Mouse (Mus musculus): ENCODE results near the gene Pla2g5.
"Not testable (repeated sequence)": the region's sequence is repeated elsewhere in the genome, so short reads cannot be mapped to it uniquely, and the experiment has no call there.

Gene Pla2g5

DNA sequence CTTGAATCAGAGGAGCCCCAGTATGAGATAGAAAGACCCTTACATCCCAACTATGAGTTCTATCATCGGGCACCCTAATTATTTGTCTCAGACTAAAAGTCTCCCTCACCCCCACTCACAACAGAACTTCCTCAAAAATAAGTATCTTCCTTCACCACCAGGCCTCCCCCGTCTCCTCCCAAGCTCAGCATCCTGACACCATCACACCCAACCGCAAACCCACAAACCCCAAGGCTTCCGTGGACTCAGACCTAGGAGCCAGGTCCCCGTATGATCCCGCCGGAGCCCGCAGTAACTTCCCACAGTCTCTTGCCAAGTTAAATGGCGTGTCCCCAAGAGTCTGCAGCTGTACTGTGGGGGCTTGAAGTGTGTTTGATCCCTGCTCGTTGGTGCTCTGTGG lies 5.7 kb downstream of the Pla2g5 start:
- no peak for DNase-seq (ENCODE audit: low spot score)

DNA sequence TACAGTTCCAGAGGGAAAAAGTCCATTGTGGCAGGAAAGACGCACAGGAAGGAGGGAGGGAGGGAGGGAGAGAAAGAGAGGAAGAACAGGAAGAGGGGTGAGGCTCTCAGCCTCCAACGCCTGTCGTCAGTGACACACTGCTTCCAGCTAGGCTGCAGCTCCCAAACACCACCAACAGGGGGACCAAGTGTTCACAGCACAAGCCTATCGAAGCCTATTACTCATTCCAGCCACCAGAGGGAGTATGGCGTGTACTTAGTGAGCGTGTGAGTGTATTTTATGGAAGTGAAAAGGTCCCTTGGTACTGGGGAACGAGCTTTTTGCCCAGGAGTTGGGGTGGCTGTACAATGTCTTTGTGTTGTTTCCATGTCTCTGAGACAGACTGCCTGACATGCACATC lies 6.8 kb downstream of the Pla2g5 start:
- peak; percentile 13 for DNase-seq (ENCODE audit: low spot score)

DNA sequence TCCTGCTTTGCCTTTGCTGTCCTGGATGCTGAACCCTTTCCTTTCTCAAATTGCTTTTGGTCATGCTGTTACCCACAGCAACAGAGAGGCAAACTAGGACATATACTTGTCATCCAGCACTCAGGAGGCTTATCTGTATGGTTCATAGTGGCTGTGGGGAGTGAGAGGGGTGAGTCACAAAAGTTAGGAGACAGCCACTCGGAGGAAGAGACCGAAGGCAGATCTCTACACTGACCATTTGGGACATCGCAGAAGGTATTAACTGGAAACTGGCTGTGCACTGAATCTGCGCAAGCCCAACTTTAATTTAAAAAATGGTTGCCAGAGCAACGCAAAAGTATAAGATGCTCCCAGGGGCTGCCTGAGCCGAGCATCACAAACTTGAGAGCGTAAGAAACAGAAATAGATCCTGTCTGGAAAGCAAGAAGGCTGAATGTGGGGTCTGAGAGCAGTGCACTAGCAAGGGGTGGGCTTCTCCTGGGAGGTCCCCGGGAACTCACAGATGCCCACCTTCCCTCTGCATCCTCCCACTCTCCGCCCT lies 8.1 kb downstream of the Pla2g5 start:
- DNase-seq (ENCODE audit: low spot score), result no peak

DNA sequence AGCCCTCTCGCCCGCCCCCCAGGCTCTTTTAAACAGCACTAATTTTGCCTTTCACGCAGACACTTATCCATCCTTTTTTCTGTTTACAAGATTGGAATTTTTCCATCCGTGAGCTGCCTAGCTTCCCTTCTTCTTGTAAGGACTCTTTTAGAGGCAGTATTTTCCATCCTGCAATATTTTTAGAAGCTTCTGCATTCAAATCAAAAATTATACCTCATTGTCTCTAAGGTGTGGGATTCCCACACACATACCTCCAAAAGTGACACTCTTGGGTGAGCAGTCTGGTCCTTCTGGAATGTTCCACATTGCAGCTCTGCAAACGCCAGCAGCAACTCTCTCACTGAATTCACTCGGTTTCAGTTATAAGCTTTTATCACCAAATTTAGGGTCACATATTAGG lies 10.3 kb downstream of the Pla2g5 start:
- no peak for DNase-seq (ENCODE audit: low spot score)

DNA sequence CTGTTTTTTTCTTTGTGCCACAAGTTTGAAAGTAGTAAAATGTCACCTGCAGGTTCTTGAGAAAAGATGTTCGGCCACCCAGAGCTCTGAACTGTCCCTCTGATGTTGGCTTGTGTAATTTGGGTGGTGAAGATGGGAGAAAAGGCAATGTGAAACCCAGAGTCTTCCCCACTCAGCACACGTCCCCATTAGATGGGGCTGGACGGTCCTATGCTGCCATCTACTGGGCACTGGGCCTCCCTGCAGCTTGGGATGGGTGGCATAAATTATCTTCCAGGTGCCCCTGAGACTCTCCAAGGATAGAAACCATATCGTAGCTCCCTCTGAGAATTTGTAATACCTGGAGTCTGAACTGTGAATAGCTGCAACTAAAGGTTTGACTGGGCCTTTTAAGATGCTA lies 11.8 kb downstream of the Pla2g5 start:
- peak; percentile 17 for DNase-seq (ENCODE audit: low spot score)

DNA sequence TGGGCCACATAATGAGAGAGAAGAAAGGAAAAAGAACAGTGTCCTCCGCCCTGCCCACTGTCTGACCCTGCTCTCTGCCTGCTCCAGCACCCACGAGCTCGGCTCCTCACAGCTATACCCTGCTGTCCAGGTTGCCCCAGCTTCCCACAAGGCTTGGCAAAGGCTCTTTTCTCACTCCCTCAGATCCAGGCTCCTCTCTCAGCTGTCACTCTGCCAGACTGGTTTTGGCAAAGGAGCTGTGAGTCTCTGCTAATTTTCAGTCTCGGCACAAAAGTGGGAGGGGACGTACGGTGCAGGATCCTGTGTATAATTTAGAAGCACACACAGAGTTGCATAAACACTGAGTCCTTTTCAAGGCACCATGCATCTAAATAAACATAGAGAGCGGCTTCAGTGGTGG lies 21.9 kb downstream of the Pla2g5 start:
- DNase-seq (ENCODE audit: low spot score), result no peak

DNA sequence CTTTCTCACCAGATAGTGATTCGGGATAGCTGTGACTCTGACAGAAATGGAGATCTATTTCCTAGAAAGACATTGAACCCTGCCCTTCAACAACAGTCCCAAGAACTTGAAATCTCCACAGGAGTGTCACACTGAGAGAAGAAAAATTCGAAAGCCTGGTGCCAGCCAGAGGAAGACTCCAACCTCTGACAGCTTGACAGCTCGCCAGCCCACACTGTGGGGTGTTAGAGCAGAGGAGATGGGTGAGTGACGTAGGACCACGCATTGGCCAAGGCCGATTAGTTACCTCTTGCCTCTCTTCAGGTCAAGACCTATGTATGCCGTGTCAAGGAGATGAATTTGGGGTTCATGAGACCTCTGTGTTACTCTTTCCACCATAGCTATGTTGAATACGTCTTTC lies 22.6 kb downstream of the Pla2g5 start:
- DNase-seq (ENCODE audit: low spot score), result no peak

DNA sequence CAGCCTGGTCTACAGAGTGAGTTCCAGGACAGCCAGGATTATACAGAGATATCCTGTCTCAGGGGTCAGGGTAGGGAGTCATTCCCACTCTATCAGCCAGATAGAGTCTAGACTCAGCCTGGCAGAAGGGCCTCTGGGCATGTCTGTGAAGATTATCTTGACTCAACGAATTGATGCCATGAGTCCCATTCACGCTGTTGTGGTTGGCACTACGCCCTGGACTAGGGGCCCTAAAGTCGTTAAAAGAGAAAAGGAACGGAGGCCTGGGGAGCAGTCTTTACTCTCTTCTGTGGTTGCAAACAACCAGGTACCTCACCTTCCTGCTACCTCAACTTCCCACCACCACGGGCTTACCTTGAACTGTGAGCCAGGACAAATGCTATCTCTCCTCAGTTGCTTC lies 23.5 kb downstream of the Pla2g5 start:
- DNase-seq (ENCODE audit: low spot score), result no peak

DNA sequence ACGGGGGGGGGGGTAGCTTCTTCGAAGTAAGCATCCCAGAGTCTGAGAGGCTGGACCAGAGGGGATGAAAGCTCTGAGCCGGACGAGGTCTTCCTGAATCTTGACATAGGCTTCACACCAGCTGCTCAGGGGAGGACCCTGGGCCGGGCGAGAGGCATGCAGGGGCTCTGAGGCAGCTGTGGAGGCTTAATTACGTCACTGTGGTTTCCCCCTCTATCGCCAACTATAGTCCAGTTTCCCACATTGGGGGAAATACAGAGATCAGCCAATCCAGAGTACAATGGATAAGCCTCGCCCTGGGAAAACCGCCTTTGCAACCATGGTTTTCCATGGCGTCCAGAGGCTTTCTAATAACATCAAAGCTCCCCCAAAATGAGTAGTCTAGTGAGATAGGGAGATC lies 36.1 kb downstream of the Pla2g5 start:
- no peak for DNase-seq (ENCODE audit: low spot score)

DNA sequence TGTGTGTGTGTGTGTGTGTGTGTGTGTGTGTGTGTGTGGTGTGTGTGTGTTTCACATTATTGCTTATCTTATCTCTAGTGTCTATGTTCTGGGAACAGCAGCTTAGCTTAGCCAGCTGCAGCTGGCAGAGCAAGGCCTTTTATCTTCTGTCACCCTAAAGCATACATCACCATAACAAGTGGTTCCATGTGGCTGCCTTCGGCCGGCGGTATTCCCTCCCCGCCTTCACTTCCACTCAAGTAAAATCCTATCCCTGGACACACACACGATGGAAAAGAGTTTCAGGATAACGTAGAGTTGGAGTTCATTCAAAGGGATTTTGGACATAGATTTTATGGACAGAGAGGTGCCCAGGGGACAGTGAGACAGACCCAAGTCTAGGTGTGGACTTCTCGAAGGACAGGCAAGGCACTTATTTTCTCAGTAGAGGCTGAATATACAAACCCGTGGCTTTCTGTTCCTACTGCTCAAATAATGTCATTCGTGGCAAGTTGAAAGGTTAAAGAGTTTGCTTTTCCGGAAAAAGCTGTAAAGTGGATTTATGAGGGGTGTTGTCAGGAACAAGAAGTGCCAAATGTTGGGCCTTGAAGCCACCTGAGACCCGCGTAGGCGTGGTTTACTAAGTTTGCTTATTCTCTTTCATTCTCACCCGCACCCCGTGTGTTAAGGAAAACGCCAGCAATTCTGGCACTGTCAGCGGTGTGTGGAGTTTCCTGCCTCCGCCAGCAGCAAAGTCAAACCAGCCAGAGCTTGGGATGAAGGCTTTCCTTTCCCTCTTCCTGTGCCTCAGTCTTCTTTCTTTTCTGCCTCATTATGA lies 37.3 kb downstream of the Pla2g5 start:
- peak; percentile 6 for DNase-seq (ENCODE audit: low spot score)

DNA sequence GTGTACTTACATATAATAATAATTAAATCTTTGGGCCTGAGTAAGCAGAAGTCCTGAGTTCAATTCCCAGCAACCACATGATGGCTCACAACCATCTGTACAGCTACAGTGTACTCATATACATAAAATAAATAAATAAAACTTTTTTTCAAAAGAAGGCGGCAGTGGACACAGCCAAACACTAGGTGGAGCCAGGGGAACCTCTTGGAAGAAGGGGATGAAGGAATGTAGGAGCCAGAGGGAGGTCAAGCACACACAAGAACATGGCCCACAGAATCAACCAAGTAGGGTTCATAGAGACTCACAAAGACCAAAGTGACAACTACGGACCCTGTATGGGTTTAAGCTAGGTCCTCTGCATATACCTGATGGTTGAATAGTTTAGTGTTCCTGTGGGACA lies 38.6 kb downstream of the Pla2g5 start:
- no peak for DNase-seq (ENCODE audit: low spot score)

DNA sequence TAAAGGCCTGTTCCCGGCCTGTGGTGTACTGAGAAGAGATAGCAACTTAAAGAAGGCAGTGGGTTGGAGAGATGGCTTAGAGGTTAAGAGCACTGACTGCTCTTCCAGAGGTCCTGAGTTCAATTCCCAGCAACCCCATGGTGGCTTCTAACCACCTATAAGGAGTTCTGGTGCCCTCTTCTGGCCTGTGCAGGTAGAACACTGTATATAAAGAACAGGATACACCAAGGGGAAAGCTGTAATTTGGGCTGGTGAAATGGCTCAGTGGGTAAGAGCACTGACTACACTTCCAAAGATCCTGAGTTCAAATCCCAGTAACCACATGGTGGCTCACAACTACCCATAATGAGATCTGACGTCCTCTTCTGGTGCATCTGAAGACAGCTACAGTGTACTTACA lies 39.1 kb downstream of the Pla2g5 start:
- DNase-seq (ENCODE audit: low spot score), result not testable (repeated sequence)

DNA sequence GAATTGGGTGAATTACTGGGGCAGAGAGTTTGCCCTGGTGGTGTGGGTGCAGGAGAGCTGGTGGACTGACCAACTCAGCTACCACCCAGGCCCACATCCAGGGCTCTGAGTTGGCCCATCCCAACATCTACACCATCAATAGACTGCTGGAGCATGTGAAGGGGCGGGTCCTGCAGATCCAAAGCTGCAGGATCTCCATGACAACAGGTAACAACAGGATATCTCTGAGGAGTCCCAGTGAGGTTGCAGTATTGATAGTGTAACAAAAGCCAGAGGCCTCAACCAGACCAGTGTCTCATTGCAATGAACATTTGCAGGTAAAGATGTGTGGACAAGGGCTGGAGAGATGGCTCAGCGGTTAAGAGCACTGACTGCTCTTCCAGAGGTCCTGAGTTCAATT lies 42.2 kb downstream of the Pla2g5 start:
- DNase-seq (ENCODE audit: low spot score), result no peak

DNA sequence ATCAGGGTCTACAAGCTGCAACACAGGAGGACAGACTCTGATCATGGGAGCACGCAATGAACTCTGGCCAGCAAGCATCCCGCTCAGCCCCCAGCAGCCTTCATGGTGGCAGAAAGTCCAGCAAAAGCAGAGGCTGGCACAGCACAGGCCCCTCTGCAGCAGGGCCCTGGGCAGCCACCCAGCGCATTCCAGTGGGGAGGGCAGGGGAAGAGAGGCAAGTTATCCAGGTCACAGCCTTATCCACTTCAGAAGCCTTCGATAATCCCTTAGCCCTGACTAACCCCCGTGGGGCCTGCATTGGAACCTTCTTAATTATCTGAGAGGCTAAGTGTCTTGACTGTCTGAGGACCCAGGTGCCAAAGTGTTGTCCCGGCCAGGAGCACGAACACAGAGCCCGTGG lies 44.2 kb downstream of the Pla2g5 start:
- DNase-seq (ENCODE audit: low spot score), result no peak

DNA sequence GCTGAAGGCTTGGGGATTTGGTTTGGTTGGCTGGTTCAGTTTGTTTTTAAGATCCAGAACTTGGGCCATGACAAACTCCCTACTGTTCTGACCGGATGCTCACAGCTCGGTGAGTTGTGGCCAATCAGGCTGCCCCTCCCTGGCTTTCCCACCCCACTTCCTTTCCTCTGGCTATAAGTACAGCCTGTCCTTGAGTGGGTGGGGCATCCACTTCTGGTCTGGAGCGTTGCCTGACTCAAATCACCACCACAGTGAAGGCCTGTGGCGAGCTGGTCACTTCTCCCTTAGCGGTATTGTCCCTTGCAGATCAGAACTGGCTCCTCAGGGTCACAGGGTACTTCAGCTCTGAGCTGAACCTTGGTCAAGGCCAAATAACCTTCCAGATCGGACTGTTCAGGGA lies 45.5 kb downstream of the Pla2g5 start:
- no peak for DNase-seq (ENCODE audit: low spot score)

DNA sequence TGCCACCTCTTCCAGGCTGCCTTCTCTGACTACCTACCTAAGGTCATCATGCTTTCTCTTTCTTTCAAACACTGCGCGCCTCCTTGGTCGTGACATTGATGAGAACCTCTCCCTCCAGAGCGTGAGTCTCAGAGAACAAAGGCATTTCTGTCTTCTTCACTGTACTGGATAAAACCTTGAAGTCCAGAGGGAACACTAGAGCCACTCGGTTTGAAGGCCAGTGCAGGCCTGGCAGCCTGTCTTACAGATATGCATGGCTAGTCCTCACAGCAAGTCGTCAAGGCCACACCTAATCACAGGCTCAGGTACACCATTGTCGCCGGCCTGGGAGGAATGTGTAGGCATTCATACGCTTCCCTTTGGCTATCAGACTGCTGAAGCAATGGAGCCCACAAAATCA lies 47.1 kb downstream of the Pla2g5 start:
- DNase-seq (ENCODE audit: low spot score), result no peak

DNA sequence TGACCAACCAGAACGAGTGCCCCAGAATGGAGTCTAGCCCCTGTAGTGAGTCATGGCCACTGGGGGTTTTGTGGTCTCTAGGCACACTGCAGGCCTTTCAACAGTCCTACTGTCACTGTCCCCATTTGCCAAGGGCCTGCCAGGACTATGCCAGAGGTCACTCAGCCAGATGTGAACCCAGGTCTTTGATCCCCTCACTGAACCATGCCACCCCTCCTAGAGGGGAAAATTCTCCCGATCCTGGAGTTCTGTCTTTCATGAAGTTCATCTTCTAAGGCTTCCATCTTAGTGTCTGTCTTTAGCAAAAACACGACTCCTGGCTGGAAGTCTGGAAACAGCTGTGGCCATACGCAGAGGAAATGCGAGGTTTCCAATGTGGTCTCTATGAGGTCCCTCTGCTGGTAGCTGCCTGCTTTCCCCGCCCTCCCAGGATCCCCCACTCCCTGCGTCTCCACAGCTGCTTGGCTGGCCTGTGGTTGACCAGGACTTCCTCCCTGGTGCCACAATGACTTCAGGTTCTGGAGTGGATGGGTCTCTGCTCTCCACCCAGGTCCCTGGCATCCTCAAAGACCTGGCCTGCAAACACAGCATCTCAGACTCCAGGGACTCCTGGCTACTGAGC lies 56.3 kb downstream of the Pla2g5 start:
- DNase-seq (ENCODE audit: low spot score), result no peak

DNA sequence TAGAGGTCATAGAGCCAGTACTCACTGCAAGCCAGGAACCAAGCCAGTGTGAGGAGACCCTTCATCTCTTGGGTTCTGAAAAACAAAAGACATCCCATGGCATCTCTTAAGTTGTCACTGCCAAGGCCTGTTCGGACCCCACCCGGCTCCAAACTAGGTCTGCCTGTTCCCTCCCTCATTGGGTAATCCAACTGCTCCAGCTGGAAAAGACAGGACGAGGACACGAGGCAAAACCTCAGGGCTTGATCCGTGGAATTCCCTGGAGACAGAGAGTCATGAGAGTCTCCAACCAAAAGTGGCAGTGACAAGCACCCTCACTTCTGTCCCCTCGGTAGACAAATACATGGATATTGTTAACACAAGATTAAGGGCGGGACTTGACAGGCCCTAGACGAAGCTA lies 57.1 kb downstream of the Pla2g5 start:
- DNase-seq (ENCODE audit: low spot score), result no peak

DNA sequence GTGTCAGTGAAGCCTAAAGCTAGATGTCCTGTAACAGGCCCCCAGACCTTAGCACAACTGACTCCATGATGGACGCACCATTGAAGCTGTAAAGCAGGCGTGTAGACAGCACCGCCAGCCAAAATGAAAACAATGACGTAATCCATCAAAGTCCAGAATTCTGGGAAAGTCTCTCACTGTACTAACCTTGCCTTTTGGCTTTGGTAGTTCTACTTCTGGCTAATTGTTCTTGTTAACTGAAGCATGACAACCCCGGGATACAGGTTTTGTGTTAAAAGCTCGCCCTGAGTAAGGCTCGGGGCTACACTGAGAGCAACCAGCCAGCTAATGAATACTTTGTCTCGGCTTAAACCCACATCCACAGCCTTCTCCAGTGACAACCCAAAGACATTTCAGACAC lies 58.0 kb downstream of the Pla2g5 start:
- no peak for DNase-seq (ENCODE audit: low spot score)

DNA sequence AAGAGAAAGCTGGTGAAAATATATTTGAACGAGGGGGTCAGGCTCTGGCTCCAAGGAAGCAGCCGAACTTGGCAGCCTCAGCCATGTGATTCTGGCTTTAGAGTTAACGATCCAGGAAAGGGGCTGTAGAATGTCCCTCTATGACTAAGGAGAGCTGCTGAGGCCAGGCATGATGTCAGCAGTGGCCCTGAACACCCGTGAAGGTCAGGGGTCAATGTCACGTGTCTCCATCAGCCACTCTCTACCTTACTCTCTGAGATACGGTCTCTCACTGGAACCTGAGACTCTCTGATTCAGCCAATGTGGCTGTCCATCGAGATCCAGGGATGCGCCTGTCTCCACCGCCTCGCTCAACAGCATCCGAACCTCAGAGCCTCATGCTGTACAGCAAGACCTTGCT lies 60.4 kb downstream of the Pla2g5 start:
- no peak for DNase-seq (ENCODE audit: low spot score)

DNA sequence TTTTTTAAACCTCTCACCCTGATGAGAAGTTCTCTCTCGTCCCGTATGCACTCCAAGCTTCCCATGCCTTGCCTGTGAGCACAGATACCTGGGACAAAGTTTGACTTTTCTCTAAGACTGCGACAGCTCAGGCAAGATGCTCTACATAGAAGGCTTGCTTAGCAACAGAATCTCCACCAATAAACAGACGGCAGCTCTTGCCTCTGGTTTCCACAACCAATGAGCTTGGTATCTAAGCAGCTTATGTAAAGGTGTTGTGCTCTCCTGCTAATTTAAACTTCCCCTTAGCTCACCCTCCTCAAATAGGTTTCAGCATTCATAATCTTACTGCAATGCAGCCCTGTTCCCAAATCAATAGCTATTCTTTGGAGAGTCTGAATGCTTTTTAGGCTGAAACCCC lies 61.7 kb downstream of the Pla2g5 start:
- DNase-seq (ENCODE audit: low spot score), result no peak

DNA sequence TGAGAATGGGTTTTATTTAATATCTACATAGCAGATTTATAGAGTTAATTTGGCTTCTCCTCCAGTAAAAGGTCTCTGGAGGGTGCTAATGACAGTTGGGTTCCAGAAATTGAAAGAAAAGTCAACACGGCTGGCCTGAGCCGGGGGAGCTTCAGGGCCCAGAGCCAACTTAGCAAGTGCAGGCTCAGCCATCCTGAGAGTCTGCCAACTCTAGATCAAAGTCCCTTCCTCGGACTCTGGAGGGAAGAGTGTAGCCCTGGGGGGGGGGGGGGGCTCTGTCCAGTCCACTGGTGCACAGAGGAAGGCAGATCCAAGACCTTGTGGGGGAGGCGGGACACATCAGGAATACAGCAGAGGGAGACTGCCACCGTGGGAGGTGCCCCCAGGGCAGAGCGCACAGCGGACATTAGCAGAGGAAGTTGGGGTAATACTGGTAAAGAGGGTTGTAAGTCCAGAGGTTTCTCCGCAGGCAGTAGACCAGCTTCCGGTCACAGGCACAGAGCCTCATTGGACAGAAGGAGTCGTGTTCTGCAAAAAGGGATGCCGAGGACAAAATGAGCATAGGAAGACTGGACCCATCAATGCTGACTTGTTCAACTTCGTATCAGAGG lies 63.0 kb downstream of the Pla2g5 start:
- no peak for DNase-seq (ENCODE audit: low spot score)

DNA sequence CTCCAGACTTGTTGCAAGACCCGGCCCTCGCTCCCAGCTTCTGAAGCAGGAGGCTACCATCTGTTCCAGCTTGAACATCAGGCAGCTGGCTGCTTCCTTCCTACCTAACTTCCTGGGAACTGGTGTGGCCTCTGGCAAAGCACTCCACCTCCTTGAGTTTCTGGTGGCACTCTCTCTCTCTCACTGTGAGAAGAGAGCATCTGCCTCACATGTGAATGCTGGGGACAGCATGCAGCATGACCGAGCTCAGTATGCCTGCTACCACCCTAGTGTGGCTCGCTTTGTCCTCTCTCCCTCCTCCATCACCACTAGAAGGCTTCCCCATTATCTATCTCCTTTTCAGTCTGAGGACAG lies 66.1 kb downstream of the Pla2g5 start:
- DNase-seq (ENCODE audit: low spot score), result no peak
